Mouse (Mus musculus) ZHBTc4 (cell line): Measurements from ENCODE around the gene Rspry1.
A peak's percentile ranks its signal among the peaks of the same experiment; 100 is the strongest.

ENCODE experiments used
- DNase-seq: peaks from one replicate; pipeline ENCODE4 v3.0.0-alpha.2; 2011; ENCODE audit warnings: low read depth, low spot score

Rspry1 gene

DNA sequence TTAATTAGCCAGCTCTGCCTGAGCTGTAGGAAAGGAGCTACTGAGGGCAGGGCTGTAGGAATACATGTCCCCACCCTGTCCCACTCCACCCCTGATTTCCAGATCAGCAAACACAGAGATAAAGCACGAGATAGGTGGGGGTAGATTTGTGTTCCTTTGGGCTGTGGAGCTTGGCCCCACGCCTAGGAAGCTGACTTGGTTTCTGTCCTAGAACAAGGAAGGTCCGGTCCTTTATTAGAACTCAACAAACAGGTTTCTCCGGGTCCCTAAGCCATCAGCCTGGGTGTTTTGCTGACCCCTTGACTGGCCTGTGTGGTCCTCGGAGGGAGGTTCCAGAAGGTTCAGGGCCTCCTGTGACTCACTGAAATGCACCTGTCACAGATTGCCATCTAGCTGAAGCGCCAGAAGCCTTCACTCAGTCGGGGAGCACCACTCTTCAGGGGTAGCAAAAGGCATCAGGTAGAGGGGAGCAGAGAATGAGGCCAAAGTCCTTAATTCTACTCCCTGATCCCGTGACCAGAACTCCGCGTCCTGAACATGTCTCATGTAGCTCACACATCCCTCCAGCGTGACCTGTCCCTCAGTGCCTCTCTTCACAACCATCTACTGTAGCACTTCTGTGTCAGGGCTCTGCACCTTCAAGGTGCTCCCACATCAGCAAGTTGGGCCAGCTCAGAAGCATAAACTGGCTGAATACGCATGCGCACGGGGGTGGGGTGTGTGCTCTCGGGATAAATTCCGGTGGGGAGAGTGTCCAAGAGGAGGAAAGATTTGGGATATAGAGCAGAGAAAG lies 81.2 kb downstream of the Rspry1 start:
- DNase-seq: no peak

DNA sequence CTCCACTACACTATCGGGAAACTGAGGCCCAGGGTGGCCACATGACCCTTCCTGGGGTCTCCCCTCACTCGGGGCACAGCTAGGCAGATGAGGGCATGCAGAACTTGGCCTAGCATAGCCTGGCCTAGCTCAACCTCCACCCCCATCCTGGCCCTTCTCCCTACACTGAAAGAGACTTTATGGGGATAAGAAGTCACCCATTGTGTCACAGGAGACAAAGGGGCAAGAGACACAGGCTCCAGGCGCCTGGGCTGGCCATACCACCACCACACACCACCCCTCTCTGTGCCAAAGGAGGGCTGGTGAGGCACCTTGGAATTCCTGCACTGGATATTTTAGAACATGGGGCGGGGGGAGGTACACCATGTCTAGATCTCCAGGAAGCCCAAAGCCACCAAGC lies 82.5 kb downstream of the Rspry1 start:
- no peak for DNase-seq

DNA sequence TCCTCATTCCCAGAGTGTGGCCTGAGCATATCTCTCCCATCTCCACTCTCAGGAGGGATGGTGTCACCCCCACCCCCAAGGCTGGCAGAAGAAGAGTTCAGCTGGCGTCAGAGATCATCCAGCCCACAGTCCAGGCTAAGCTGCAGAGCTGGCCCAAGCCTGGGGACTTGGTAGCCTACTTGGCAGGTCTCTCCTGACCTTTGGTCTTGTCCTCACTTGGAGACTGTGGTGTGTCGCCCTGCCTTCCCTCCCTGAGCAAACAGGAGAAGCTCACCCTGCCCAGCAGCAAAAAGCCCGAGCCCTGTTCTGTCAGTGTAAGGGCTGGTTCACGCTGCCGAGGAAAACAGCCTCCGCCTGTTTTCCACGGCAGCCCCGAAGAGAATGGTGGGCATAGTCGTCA lies 84.2 kb downstream of the Rspry1 start:
- no peak for DNase-seq

DNA sequence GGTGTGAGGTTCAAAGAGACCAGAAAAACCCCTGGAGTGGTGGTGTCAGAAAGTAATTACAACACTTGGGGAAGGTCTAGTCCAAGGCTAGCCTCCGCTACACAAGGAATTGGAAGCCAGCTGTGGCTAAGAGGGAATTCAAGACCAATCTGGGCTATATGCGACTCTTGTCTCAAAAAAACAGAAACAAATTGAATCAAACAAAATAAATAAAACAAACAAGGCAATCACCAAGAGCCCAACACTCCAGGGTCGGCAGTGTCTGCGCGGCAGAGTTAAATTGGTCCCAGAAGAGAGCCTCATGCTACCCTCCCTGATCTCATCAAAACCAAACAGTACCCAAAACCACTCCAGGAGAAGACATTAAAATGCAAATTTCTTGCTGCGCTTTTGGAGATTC lies 93.0 kb downstream of the Rspry1 start:
- DNase-seq: peak; percentile 33

DNA sequence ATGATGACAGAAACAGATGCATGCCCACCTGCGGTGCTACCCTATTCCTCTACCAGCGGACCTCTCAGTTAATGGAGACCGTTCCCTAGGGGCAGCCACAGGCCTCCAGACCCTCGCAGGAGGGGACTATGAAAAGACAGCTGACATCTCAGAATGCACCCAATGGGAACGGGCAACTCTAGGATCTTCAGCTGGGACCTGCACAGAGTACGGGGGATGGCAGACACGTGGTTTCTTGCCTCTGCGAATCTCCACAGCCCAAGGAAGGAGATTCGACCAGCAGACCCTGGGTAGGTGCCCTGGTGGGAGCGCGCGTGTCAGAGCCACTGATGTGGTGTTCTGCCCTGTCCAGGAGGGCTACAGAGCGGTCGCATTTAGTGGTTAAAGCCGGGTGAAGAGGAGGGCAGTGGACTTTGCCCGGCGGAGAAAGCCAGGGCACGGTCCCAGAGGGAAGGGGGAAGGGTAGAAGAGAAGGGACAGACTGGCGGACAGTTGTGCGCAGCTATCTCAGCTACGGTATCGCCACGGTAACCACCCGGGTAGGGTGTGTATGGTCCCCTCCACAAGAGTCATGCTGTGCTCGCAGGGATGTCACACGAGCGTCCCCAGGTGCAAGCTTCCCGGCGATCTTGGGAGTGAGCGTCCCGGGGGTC lies 93.7 kb downstream of the Rspry1 start:
- no peak for DNase-seq

DNA sequence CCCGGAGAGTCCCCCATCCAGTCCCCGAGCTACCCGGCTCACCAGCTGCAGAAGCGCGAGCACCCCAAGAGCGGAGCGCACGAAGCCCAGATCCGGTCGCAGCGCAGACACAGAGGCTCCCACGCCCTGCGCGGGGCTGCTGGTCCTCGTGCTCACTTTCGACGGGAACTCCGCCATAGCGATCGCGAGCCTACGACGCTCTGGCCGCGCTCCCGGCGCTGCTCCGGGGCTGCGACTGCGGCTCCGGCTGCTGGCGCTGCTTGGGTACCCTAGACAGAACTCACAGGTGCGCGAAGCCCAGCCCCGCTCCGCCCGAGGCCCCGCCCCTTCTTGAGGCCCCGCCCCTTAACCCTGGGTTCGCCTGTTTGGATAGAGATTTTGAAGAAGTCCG lies 94.3 kb downstream of the Rspry1 start, which contains the start of gene Pllp:
Gene Pllp, minus strand, starts transcription at position 285 of the 391 bp plus-strand sequence.
- DNase-seq: peak; percentile 88

DNA sequence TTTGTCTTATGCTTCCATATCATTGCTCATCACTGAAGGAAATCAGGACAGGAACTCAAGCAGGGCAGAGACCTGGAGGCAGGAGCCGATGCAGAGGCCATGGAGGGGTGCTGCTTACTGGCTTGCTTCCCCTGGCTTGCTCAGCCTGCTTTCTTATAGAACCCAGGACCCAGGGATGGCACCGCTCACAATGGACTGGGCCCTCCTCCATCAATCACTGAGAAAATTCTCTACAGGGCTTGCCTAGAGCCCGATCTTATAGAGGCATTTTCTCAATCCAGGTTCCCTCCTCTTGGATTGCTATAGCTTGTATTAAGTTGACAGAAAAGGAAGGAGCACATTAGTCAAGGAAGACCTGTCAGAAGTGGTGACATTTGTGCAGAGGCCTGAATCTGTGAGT lies 94.8 kb downstream of the Rspry1 start:
- DNase-seq: no peak

DNA sequence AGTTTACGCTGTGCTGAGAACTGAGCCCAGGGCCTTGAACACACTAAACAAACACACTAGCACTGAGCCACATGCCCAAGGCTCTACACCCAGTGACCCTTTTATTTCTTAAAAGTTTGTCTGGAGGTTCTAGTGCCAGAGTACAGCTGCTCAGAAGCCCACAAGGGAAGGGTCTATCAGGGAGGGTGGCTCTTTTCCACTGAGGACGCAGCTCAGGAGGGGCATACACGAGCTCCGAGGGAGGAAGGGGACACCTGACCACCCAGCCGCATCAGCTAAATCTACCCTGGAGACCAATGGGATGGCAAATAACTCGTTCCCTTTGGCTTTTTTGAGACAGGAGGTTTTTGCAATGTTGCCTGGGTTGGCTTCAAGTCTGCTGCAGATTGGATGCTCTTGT lies 96.2 kb downstream of the Rspry1 start:
- no peak for DNase-seq

DNA sequence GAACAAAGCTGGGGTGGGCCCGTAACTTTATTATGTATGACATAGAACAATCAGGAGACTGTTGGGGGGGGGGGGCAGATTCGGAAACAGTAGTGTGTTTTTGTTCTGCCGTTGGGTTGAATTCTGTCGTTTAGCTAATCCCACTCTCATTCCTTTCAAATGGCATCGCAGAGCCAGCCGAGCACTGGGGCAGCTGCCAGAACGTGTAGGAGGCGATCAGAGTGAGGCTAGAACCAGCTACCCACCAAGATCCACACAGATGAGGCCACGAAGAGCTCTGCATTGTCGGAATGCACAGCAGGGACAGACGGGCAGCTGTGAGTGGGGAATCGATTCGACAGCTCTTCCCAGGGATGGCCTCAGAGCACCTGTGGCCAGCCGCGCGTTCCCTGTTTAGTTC lies 97.6 kb downstream of the Rspry1 start:
- peak; percentile 43 for DNase-seq

DNA sequence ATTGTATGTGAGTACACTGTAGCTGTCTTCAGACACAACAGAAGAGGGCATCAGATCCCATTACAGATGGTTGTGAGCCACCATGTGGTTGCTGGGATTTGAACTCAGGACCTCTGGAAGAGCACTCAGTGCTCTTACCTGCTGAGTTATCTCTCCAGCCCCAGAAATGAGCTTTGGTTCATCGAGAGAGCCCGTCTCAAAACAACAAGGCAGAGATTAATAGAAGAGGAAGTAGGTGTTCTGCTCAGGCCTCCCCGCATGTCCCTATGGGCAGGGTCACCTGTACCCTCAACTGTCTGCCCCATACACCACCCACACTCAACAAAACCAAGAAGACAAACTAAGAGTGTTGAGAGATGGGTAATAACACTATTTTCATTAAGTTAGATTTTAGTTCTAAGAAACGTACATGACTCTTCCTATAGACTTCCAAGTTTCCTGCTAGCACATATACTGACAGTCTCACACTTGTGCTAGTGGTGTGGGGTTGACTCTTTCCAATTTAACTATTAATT lies 98.7 kb downstream of the Rspry1 start:
- DNase-seq: no peak

DNA sequence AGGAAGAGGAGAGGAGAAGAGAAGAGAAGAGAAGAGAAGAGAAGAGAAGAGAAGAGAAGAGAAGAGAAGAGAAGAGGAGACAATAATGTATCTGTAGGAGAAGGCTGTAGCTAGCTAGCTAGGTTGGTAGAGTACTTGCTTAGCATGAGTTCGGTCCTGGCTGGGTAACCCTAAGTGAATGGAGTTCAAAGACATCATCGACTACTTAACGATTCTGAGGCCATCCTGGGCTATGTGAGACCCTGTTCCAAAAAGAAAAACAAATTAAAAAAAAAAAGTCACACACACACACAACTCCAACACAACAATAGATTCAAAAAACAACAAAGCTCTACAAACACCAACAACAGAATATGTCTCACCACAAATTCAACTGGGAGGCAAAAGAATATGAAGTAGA lies 100.4 kb downstream of the Rspry1 start:
- no peak for DNase-seq

DNA sequence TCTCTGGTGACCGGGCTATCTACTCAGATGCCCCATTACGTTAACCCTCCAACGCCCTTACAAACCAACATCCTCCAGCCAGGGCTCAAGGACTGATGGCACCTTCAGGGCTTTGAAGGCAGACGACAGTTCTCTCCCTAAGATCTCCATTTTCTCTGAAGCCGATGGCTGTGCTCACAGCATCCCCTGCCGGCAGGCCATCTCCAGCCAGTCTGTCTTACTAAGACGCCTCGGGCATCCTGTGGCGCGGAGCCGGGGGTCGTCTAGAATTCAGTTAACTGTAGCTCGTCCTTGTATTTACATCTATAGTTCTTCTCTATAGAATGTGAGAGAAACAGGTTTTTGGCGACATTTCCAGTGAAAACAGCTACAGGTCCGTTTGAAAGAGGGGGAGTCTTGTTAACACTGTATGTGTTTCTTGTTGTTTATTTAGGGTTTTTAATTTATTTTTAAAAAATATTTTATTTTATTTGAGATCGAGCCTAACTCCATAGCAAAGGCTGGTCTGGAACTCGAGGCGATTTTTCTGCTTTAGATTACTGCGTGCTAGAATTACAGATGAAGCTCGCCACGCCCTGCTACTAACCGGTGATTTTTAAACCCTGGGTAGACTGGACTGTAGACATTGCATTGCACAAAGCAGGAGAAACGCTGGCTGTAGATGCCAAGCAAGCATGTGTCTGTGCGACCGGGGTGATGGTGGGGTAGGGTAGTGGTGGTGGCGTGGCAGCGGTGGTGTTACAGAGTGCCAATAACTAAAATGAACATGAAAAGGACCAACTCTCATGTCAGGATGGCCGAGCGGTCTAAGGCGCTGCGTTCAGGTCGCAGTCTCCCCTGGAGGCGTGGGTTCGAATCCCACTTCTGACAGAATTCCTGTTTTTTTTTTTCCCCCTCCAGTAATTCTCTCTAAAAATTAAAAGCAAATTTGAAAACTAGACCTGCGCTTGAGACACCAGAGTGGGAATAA lies 101.4 kb downstream of the Rspry1 start:
- DNase-seq: peak; percentile 93

DNA sequence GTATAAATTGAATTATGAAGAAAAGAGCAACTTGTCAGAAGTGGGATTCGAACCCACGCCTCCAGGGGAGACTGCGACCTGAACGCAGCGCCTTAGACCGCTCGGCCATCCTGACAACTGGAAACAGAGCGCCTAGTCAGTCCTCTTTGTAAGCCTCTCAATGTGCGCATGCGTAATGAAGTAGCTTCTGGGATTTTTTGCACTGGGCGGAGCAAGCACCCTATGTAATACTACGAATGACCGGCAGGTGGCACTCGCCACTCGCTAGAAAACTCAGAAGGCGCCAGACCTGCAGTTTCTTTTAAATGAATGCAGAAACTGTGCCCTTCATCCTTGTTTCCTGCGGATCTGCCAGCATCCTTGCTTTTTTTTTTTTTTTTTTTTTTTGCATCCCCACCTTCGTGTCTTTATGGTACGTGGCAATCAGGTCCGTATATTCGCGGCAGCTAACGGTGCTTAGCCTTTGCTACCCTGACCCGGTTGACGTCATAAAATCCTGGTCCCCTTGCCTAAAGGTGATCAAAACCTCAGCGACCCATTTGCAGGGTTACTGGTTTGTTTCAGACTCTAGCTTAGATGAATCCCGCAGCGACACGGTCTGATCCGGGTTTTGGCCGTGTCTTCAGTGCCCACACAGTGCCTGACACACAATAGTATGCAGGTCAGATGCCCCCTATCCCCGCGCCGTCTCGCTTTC lies 102.4 kb downstream of the Rspry1 start:
- DNase-seq: peak; percentile 96

DNA sequence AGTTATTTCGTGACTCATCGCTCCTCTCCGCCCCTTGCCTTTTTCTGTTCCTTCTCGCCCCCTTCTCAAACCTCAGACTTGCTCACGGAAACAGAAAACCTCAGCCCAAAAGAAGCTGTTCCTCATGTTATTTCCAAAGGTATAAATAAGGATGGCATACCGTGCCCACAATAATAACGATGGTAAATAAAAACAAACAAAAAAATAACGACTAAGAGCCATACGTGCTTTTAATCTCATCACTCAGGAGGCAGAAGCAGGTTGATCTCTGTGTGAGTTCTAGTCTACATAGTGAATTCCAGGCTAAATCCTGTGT lies 102.9 kb downstream of the Rspry1 start:
- no peak for DNase-seq

DNA sequence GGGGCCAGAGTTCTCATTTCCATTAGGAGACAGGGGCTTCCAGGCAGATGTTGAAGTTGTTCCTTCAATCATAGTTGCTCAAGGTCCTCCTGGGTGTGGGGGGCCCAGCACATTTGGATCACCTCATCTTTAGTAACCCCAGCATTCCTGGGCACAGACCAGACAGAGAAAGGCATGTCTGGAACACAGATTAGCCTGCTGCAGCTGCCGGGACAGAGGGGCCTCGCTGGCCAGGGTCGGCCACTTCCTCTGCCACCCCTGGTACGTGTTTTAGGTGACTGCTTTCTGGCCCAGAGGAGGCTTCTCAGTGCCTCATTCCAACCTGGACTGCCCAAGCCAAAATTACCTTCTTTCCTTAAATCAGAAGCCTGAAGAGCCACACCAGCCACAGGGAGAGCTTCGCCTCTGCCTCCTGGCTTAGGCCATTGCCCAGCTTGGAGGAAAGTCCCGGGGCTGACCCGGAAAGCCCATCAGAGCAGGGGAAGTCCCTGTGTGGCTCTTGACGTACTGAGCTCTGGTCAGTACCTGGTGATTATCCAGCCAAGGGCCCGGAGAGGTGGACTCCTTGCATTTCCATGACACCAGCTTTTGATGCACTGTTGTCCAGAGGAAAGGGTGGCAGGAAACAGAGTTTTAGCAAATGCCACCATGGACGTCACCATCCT lies 104.0 kb downstream of the Rspry1 start:
- DNase-seq: no peak

DNA sequence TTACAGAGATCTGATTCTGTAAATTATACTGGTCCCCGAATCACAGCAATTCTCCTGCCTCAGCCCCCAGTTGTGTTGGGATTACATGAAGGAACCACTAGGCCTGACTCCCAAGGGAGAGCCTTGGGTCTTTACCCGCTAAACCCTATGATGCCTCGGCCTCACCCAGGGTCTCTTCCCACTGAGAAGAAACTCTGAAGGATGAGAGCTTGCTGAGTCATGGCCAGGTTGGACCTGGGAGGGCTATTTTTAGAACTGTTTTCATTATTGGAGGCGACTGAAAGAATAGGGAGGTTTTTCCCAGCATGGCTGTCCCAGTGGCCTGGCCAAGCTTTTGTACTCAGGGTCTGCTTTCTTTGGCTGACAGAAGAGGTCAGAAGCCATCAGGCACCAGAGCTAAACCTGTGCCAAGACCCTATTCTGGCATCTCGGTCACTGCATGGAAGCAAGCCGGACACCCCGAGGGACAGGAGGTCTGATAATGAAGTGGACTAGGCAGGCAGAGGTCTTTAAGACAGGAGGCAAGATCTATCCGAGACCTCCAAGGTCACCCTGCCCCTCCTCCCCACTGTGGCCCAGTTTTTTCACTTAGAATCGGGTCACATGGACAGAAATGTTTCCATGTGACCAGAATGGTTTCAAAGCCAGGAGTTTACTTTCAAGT lies 105.1 kb downstream of the Rspry1 start:
- peak; percentile 26 for DNase-seq
